ENCODE assay signal across 29 mouse cellular contexts in the genomic region with DNA sequence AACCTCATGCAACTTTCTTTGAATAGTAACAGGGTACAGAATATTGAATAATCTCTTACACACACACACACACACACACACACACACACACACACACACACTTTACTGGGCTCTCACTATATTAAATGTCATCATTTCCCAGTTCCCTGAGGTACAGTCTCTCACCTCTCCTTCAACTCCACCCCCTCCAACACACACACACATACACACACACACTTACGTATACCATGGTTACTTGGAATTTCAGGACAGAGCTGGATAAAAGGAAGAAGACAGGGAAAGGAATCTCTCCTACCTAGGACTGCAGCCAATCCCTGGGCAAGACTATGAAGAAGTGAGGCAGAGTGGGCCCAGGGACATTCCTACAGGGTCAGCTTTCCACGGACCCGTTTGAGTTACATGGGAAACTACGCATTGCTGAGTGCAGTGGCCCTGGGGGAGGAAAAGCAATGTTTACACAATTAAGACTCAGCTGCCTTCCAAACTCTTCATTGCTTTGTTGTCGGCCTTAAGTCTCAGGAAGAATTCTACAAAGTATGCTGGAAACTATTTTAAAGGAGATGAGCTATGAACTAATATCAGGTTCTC.
DNase-seq lines count a peak whose midpoint lies in the region; ATAC-seq and TF ChIP-seq lines count a peak whose summit lies in the region.
"Had no signal": no experiment of that assay in that cellular context is flagged by ENCODE, and none has a peak within 500 bp of the region (broad histone marks: within the 10 kb centered on the region; RNA-seq: fewer than 3 reads in every experiment).

No protein-coding gene starts in this region.

- DNase-seq in kidney, postnatal 0 days (ENCODE audit: low spot score): peak; percentile 65
- no peak for DNase-seq in kidney, adult 11 months
- DNase-seq in lung, embryonic 14.5 days: peak; percentile 24
- no peak for DNase-seq in lung, postnatal 4 days
- no peak for DNase-seq in adrenal gland, postnatal 36 days
- DNase-seq: adrenal gland, postnatal 25 days; B cell, adult 2 months; cerebellum, adult 8-10 months; cerebellum, postnatal 25 days; gastrocnemius, postnatal 25 days; heart, adult 18-20 months; heart, postnatal 4 days; kidney, adult 18-20 months; kidney, postnatal 36 days; left cerebral cortex, postnatal 4 days; liver, postnatal 0 days; lung, postnatal 10 days; retina, postnatal 1 day; right cerebral cortex, postnatal 14 days had no signal

- no peak for TF ChIP-seq CTCF in kidney, postnatal 0 days (IDR thresholded peaks at IDR 0.05; ENCODE audit: low read depth)
- no peak for TF ChIP-seq CTCF in lung, embryonic 14.5 days (IDR thresholded peaks at IDR 0.05; ENCODE audit: low read depth)

- no peak overlapping the region for H3K4me3 ChIP-seq in kidney, postnatal 0 days (replicated peaks; ENCODE audit: low read depth, low read length)
- H3K4me3 ChIP-seq in lung, embryonic 14.5 days (ENCODE audit: low read depth, low read length): no peak overlapping the region
- no peak overlapping the region for H3K4me3 ChIP-seq in embryonic facial prominence, embryonic 13.5 days
- H3K4me3 ChIP-seq: hindbrain, embryonic 15.5 days; midbrain, embryonic 10.5 days; midbrain, embryonic 15.5 days; neural tube, embryonic 15.5 days; stomach, embryonic 15.5 days had no signal

- no peak overlapping the region for H3K4me2 ChIP-seq in kidney, postnatal 0 days (ENCODE audit: low read length)
- no peak overlapping the region for H3K4me2 ChIP-seq in lung, embryonic 14.5 days
- H3K4me2 ChIP-seq in embryonic facial prominence, embryonic 13.5 days: no peak overlapping the region
- H3K4me2 ChIP-seq: heart, embryonic 11.5 days; hindbrain, embryonic 15.5 days; liver, embryonic 11.5 days; midbrain, embryonic 15.5 days; neural tube, embryonic 15.5 days; stomach, embryonic 15.5 days had no signal

- no peak overlapping the region for H3K27ac ChIP-seq in kidney, postnatal 0 days
- no peak overlapping the region for H3K27ac ChIP-seq in lung, embryonic 14.5 days (ENCODE audit: low read depth)
- peak overlapping the region; percentile 51; the same call in 1 of the 2 replicates for H3K27ac ChIP-seq in embryonic facial prominence, embryonic 13.5 days
- H3K27ac ChIP-seq: hindbrain, embryonic 15.5 days; midbrain, embryonic 10.5 days; midbrain, embryonic 15.5 days; neural tube, embryonic 15.5 days; stomach, embryonic 15.5 days had no signal

- H3K9me3 ChIP-seq in kidney, postnatal 0 days (replicated peaks; ENCODE audit: low read length): no peaks in the 10 kb centered on the region
- H3K9me3 ChIP-seq in lung, embryonic 14.5 days (ENCODE audit: low read depth, low read length): no peaks in the 10 kb centered on the region
- H3K9me3 ChIP-seq in embryonic facial prominence, embryonic 13.5 days: no peaks in the 10 kb centered on the region
- H3K9me3 ChIP-seq: hindbrain, embryonic 15.5 days; midbrain, embryonic 10.5 days; midbrain, embryonic 15.5 days; neural tube, embryonic 15.5 days; stomach, embryonic 15.5 days had no signal

- H3K9ac ChIP-seq in kidney, postnatal 0 days (ENCODE audit: low read depth, low read length): no peak overlapping the region
- no peak overlapping the region for H3K9ac ChIP-seq in lung, embryonic 14.5 days
- H3K9ac ChIP-seq in embryonic facial prominence, embryonic 13.5 days: no peak overlapping the region
- H3K9ac ChIP-seq: hindbrain, embryonic 15.5 days; liver, postnatal 0 days; midbrain, embryonic 15.5 days; neural tube, embryonic 15.5 days; stomach, embryonic 15.5 days had no signal

- no peaks in the 10 kb centered on the region for H3K4me1 ChIP-seq in kidney, postnatal 0 days (replicated peaks; ENCODE audit: insufficient read depth, low read length)
- peaks cover 20% of the 10 kb centered on the region for H3K4me1 ChIP-seq in lung, embryonic 14.5 days (ENCODE audit: insufficient read depth)
- H3K4me1 ChIP-seq in embryonic facial prominence, embryonic 13.5 days: peaks cover 17% of the 10 kb centered on the region
- H3K4me1 ChIP-seq: hindbrain, embryonic 15.5 days; midbrain, embryonic 10.5 days; midbrain, embryonic 15.5 days; neural tube, embryonic 15.5 days had no signal

- 37% methylated on average over 5 of the region's 5 CpGs for WGBS in kidney, postnatal 0 days
- 30% methylated on average over 5 of the region's 5 CpGs for WGBS in lung, embryonic 14.5 days
- 34% methylated on average over 5 of the region's 5 CpGs for WGBS in embryonic facial prominence, embryonic 13.5 days

- H3K27me3 ChIP-seq in kidney, postnatal 0 days (ENCODE audit: insufficient read depth, low read length): no peaks in the 10 kb centered on the region
- no peaks in the 10 kb centered on the region for H3K27me3 ChIP-seq in lung, embryonic 14.5 days (ENCODE audit: insufficient read depth, low read length)
- H3K27me3 ChIP-seq in embryonic facial prominence, embryonic 13.5 days: no peaks in the 10 kb centered on the region
- H3K27me3 ChIP-seq: hindbrain, embryonic 15.5 days; midbrain, embryonic 15.5 days; neural tube, embryonic 15.5 days; stomach, embryonic 15.5 days had no signal

- no peaks in the 10 kb centered on the region for H3K36me3 ChIP-seq in kidney, postnatal 0 days (ENCODE audit: insufficient read depth, low read length)
- no peaks in the 10 kb centered on the region for H3K36me3 ChIP-seq in lung, embryonic 14.5 days (ENCODE audit: insufficient read depth)
- H3K36me3 ChIP-seq in embryonic facial prominence, embryonic 13.5 days: no peaks in the 10 kb centered on the region
- H3K36me3 ChIP-seq: hindbrain, embryonic 15.5 days; midbrain, embryonic 10.5 days; midbrain, embryonic 15.5 days; neural tube, embryonic 15.5 days; stomach, embryonic 15.5 days had no signal

- no peak for ATAC-seq in kidney, postnatal 0 days (replicated peaks; ENCODE audit: low FRiP score, low read depth)
- no peak for ATAC-seq in lung, embryonic 14.5 days (ENCODE audit: insufficient read depth)
- no peak for ATAC-seq in embryonic facial prominence, embryonic 13.5 days (ENCODE audit: insufficient number of reproducible peaks, insufficient read depth, low FRiP score, low TSS enrichment, low read depth)
- ATAC-seq: forebrain, embryonic 14.5 days; inflammation-experienced regulatory T-cells, adult 6 months; liver, postnatal 0 days; midbrain, embryonic 15.5 days had no signal

Comparison
In these comparisons a context has a peak if more than half of its experiments do, and no peak if none do; other contexts are left out.
1. DNase-seq: peak in kidney, postnatal 0 days (single experiment) and lung, embryonic 14.5 days (single experiment); none in kidney, adult 11 months (single experiment), lung, postnatal 4 days (0 of 2) and adrenal gland, postnatal 36 days (0 of 2).